9 mouse cellular contexts compared by ENCODE assay signal in the genomic region with DNA sequence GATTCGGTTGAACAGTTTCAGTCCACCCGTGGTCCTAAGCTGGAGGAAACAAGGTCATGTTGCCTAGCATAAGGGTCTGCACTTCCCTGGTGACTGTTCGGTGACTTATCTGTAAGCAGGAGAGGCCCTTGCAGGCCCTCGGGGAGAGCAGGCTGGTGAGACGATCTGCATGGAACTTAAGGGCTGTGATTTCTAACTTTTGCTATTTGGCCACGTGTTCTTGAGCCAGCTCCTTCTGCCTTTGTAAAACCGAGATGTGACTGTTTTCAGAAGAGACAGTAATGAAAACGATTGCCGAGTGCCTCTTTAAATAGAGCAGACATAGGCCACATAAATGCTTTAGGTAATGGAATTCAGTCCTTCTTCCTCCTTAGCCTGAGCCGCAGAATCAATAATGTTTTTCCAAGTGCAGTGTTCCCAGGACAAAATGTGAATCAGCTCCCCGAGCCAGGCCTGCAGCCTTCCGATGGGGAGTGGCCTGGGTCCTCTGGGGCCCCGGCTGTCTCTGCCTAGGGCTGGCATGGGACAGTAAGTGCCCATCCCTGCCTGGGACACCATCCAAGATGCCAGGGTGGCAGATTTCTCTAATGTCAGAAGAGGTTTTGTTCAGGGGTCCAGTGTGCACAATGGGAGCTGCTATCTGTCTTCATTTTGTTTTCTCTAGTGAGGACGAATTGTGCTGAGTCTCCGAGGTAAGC. TPM values are rescaled to one million over a fixed set of nuclear protein-coding genes. Genes with fewer than 3 reads are reported as not detected.
A peak's percentile ranks its signal among the peaks of the same experiment; 100 is the strongest.
DNase-seq lines count a peak whose midpoint lies in the region; ATAC-seq and TF ChIP-seq lines count a peak whose summit lies in the region.
"Had no signal": no experiment of that assay in that cellular context is flagged by ENCODE, and none has a peak within 500 bp of the region (broad histone marks: within the 10 kb centered on the region; RNA-seq: fewer than 3 reads in every experiment).

No protein-coding gene starts in this region.

- no peak overlapping the region for H3K4me3 ChIP-seq in left cerebral cortex, adult 2 months
- H3K4me3 ChIP-seq in intestine, embryonic 14.5 days (ENCODE audit: low read depth, low read length) = no peak overlapping the region
- no peak overlapping the region for H3K4me3 ChIP-seq in small intestine, adult 2 months (ENCODE audit: low read depth, low read length)

- H3K27me3 ChIP-seq in intestine, embryonic 14.5 days (replicated peaks; ENCODE audit: control insufficient read depth, insufficient read depth, low read length) = no peaks in the 10 kb centered on the region
- no peaks in the 10 kb centered on the region for H3K27me3 ChIP-seq in small intestine, adult 2 months (ENCODE audit: control insufficient read depth, insufficient read depth, low read length)

- H3K9ac ChIP-seq in intestine, embryonic 14.5 days (ENCODE audit: low read length) = 0 out of 2 replicates have a peak overlapping the region, but pooled peaks have one; percentile 1

- 23% methylated on average over 15 of the region's 15 CpGs for WGBS in intestine, embryonic 14.5 days
- 52% methylated on average over 15 of the region's 15 CpGs for WGBS in small intestine, adult 2 months

- H3K4me1 ChIP-seq in intestine, embryonic 14.5 days (replicated peaks; ENCODE audit: control insufficient read depth, insufficient read depth, low read length) = peaks cover 43% of the 10 kb centered on the region
- peaks cover 6% of the 10 kb centered on the region for H3K4me1 ChIP-seq in small intestine, adult 2 months (ENCODE audit: control insufficient read depth, insufficient read depth, insufficient read length, low read length)

- H3K9me3 ChIP-seq in intestine, embryonic 14.5 days (ENCODE audit: control insufficient read depth, low read length) = no peaks in the 10 kb centered on the region

- H3K27ac ChIP-seq in left cerebral cortex, adult 2 months = peak overlapping the region; percentile 50
- peak overlapping the region; percentile 72 for H3K27ac ChIP-seq in intestine, embryonic 14.5 days (ENCODE audit: low read depth)
- 0 out of 2 replicates have a peak overlapping the region, but pooled peaks have one; percentile 6 for H3K27ac ChIP-seq in small intestine, adult 2 months (ENCODE audit: insufficient read depth, low read depth, low read length)

- peak; percentile 62 to 78 for DNase-seq in cerebellum, postnatal 10 days
- DNase-seq in cerebellum, postnatal 36 days = no peak
- DNase-seq in left cerebral cortex, adult 2 months (ENCODE audit: extremely low spot score in 1 of 2, low spot score in 2 of 2) = no peak
- no peak for DNase-seq in left cerebral cortex, postnatal 10 days (ENCODE audit: extremely low spot score in 1 of 2, low spot score in 2 of 2)
- DNase-seq in intestine, embryonic 14.5 days (ENCODE audit: low spot score) = peak; percentile 64
- no peak for DNase-seq in left cerebral cortex, adult 18-20 months (ENCODE audit: low spot score in 2 of 2)
- no peak for DNase-seq in left cerebral cortex, adult 9 months (ENCODE audit: low spot score in 2 of 2)
- DNase-seq: right cerebral cortex, postnatal 25 days had no signal

- TF ChIP-seq CTCF in left cerebral cortex, adult 2 months (IDR thresholded peaks at IDR 0.05) = no peak
- TF ChIP-seq CTCF in small intestine, adult 2 months (IDR thresholded peaks at IDR 0.05; ENCODE audit: extremely low read depth, insufficient read length, insufficient replicate concordance, low read depth, low read length) = no peak

- TF ChIP-seq POLR2A in small intestine, adult 2 months (IDR thresholded peaks at IDR 0.05; ENCODE audit: low read depth, low read length) = no peak

- intact Hi-C loops in left cerebral cortex, adult 2 months (cut with DNase I) = no loop called here
- intact Hi-C loops in left cerebral cortex, postnatal 10 days (cut with DNase I) = loop anchor here (5.0 kb wide), 1 partner anchor 67 kb away; no protein-coding TSS in a partner anchor

- no peaks in the 10 kb centered on the region for H3K36me3 ChIP-seq in intestine, embryonic 14.5 days (ENCODE audit: control insufficient read depth, insufficient read depth, low read length)
- H3K36me3 ChIP-seq in small intestine, adult 2 months (ENCODE audit: control insufficient read depth, insufficient read depth, low read length) = no peaks in the 10 kb centered on the region

- peak overlapping the region; percentile 15; the same call in 1 of the 2 replicates for H3K4me2 ChIP-seq in intestine, embryonic 14.5 days (ENCODE audit: low read length)

- ATAC-seq in intestine, embryonic 14.5 days (replicated peaks; ENCODE audit: low FRiP score, low TSS enrichment, low read depth) = no peak

RNA-seq across cellular contexts. Expression of gene Srp9, which starts 34.8 kb away (rescaled TPM):
- 10 to 100 TPM; 64.5 to 67.1 TPM for total RNA-seq in left cerebral cortex, adult 2 months (2021)
- 10 to 100 TPM; 50.3 to 52.8 TPM for total RNA-seq in left cerebral cortex, postnatal 10 days (2021)
- polyA plus RNA-seq in intestine, embryonic 14.5 days (2014; fragmentation: Nextera tagmentation; extraction: Ambion mirVana) = 134 and 142 TPM in 2 replicates
- 14.6 and 23.5 TPM in 2 replicates for polyA plus RNA-seq in small intestine, adult 2 months (2012; rRNA removed)
- 10 to 100 TPM; 64.7 to 68.9 TPM for total RNA-seq in left cerebral cortex, adult 18-20 months (2021)

Comparison
In these comparisons a context has a peak if more than half of its experiments do, and no peak if none do; other contexts are left out.
1. DNase-seq: peak in cerebellum, postnatal 10 days (2 of 2) and intestine, embryonic 14.5 days (single experiment); none in cerebellum, postnatal 36 days (0 of 2), left cerebral cortex, adult 2 months (0 of 2), left cerebral cortex, postnatal 10 days (0 of 2), left cerebral cortex, adult 18-20 months (0 of 2) and left cerebral cortex, adult 9 months (0 of 2).
2. H3K27ac ChIP-seq: peak in every context shown above with its lines; median percentile 72 in intestine, embryonic 14.5 days; 50 in left cerebral cortex, adult 2 months; 6 in small intestine, adult 2 months.